Mouse (Mus musculus): ENCODE measurements at regions not wholly inside any gene's neighbourhood (a gene's known extent, or its start where the extent isn't known, plus 50 kb on each side); places are given as distances from the start of the nearest gene placed in this dataset.

GRCm38 (mm10) chr12:96106254-96106653 lies 414.2 kb downstream of the Flrt2 start:
- TF ChIP-seq CTCF (IDR thresholded peaks at IDR 0.05; ENCODE audit: extremely low read depth, insufficient read length, insufficient replicate concordance, low read depth, low read length), result no peak
- TF ChIP-seq POLR2A (IDR thresholded peaks at IDR 0.05; ENCODE audit: low read depth, low read length), result no peak

Measured in small intestine, adult 2 months (tissue).